Mouse (Mus musculus) small intestine, adult 2 months (tissue): Measurements from ENCODE around the gene Acbd5. TPM values are rescaled to one million over a fixed set of nuclear protein-coding genes. Genes with fewer than 3 reads are reported as not detected.

Experiments used
- H3K27ac ChIP-seq: fragments of 200-500 bp; 2 replicates; pipeline ENCODE4 v1.5.1; 2012; ENCODE audit warnings: low read depth, low read length, control low read depth, inconsistent platforms; ENCODE audit not compliant: insufficient read depth
- H3K27me3 ChIP-seq: fragments of 200-500 bp; 2 replicates; pipeline ENCODE4 v1.6.1; 2012; ENCODE audit warnings: mild to moderate bottlenecking, moderate library complexity, low read length, inconsistent platforms; ENCODE audit not compliant: control insufficient read depth, insufficient read depth
- H3K36me3 ChIP-seq: fragments of 200-500 bp; 2 replicates; pipeline ENCODE4 v1.6.1; 2012; ENCODE audit warnings: mild to moderate bottlenecking, low read length, control low read depth, inconsistent platforms; ENCODE audit not compliant: control insufficient read depth, insufficient read depth
- H3K4me1 ChIP-seq: fragments of 200-500 bp; 2 replicates; pipeline ENCODE4 v1.6.1; 2012; ENCODE audit warnings: low read length, inconsistent platforms, mixed read lengths; ENCODE audit not compliant: control insufficient read depth, insufficient read depth, insufficient read length
- H3K4me3 ChIP-seq: fragments of 200-500 bp; 2 replicates; pipeline ENCODE4 v1.5.1; 2012; ENCODE audit warnings: low read depth, mild to moderate bottlenecking, control low read depth, inconsistent platforms, low read length, moderate library complexity
- CTCF ChIP-seq: fragments of 200-500 bp; IDR thresholded peaks from 2 replicates; pipeline ENCODE4 v1.5.1; 2012; ENCODE audit warnings: low read depth, mild to moderate bottlenecking, control low read depth, inconsistent platforms, low read length, moderate library complexity, mixed read lengths; ENCODE audit not compliant: insufficient replicate concordance, insufficient read length; ENCODE audit errors: extremely low read depth
- POLR2A ChIP-seq: fragments of 200-500 bp; IDR thresholded peaks from 2 replicates; pipeline ENCODE4 v1.6.1; 2012; ENCODE audit warnings: low read depth, mild to moderate bottlenecking, control low read depth, inconsistent platforms, low read length, moderate library complexity
- whole genome bisulfite sequencing: fragments of 180-500 bp; shearing (Covaris S2); methylation state at CpG from one replicate; pipeline ENCODE4 v1.1.7; 2018; 5-methylcytosine and 5-hydroxymethylcytosine counted together
- polyA plus RNA-seq: library from polyadenylated mRNA; depleted of rRNA; stranded (reverse); fragments of >200 nt; gene quantifications from 2 replicates; pipeline ENCODE4 v1.2.3, GENCODE M21; 2012; rRNA removed

Acbd5 gene
- 4.3 and 7.8 TPM in 2 replicates for polyA plus RNA-seq

- H3K4me3 ChIP-seq = peak within 1 kb of the TSS; percentile 78
- H3K4me1 ChIP-seq = no peaks in the 10 kb centered on the region
- no peaks in the 10 kb centered on the region for H3K27me3 ChIP-seq
- H3K36me3 ChIP-seq = no peaks in the 10 kb centered on the region
- H3K27ac ChIP-seq = peak within 1 kb of the TSS; percentile 98
- no peak for TF ChIP-seq CTCF
- peak; percentile 93 for TF ChIP-seq POLR2A
- WGBS = 2% methylated on average over 34 of the region's 34 CpGs
These were observed at the start of gene Acbd5 for GRCm38 (mm10) chr2:23067552-23068369. Gene Acbd5, plus strand, starts transcription at chr2:23068167.

- peaks cover 8% of the 10 kb centered on the region for H3K4me1 ChIP-seq
- no peaks in the 10 kb centered on the region for H3K27me3 ChIP-seq
- no peaks in the 10 kb centered on the region for H3K36me3 ChIP-seq
- H3K4me3 ChIP-seq = no peak overlapping the region
- TF ChIP-seq CTCF (no peak), POLR2A (no peak)
- no peak overlapping the region for H3K27ac ChIP-seq
- WGBS = 86% methylated on average over 2 of the region's 2 CpGs
These were observed 48.8 kb upstream of the Acbd5 start for GRCm38 (mm10) chr2:23019170-23019569.

GRCm38 (mm10) chr2:23021320-23021719 is 46.6 kb upstream of the Acbd5 start:
- Histone ChIP-seq H3K27me3 (no peaks in the 10 kb centered on the region), H3K27ac (no peak overlapping the region), H3K36me3 (0 out of 2 replicates have a peak, but pooled peaks cover 1% of the 10 kb centered on the region), H3K4me3 (no peak overlapping the region), H3K4me1 (peaks cover 6% of the 10 kb centered on the region; the same call in 1 of the 2 replicates)
- TF ChIP-seq POLR2A = no peak
- no peak for TF ChIP-seq CTCF
- WGBS = 82% methylated on average over 4 of the region's 4 CpGs

DNA sequence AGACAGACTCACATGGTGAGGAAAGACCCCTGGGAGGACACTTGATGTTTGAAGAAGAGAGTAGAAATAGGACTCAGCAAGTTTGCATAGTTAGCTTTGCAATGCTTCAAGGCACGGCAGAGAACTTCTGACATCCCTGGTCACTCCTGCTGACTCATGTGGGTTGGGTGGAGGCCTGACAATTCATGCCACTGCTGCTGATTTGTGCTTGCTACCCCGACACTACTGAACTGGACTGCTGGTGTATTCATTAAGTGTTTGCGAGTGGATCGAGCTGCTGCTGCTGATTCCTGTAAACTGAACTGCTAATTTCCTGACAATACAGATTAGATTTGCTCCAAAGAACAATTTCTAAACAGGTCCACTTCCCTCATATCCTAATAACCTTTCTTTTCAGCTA is 46.2 kb upstream of the Acbd5 start:
- Histone ChIP-seq H3K27ac (no peak overlapping the region), H3K4me1 (peaks cover 6% of the 10 kb centered on the region; the same call in 1 of the 2 replicates), H3K36me3 (0 out of 2 replicates have a peak, but pooled peaks cover 1% of the 10 kb centered on the region), H3K4me3 (no peak overlapping the region), H3K27me3 (no peaks in the 10 kb centered on the region)
- TF ChIP-seq POLR2A = no peak
- WGBS = 25% methylated on average over 4 of the region's 4 CpGs

DNA sequence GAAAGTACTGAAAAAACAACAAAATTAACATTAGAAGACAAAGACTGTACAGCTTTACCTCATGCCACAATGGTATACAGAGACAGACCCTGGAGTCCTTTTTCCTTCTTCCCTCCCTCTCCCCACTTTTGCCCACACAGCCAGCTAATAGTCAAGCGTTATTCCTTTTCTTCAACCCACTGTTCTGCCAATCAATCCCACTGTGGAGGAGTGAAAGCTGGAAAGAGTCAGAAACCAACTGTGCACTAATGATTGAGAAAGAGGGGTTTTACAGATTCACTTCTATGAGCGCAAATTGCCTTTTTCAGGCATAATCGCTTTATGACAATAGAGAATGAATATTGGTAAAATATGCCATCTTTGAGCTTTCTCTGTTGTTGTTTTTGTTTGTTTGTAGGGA is 44.9 kb upstream of the Acbd5 start:
- Histone ChIP-seq H3K27ac (no peak overlapping the region), H3K27me3 (no peaks in the 10 kb centered on the region), H3K4me1 (peaks cover 6% of the 10 kb centered on the region; the same call in 1 of the 2 replicates), H3K36me3 (0 out of 2 replicates have a peak, but pooled peaks cover 1% of the 10 kb centered on the region), H3K4me3 (no peak overlapping the region)
- TF ChIP-seq POLR2A = no peak
- TF ChIP-seq CTCF = no peak
- 91% methylated on average over 3 of the region's 3 CpGs for WGBS

DNA sequence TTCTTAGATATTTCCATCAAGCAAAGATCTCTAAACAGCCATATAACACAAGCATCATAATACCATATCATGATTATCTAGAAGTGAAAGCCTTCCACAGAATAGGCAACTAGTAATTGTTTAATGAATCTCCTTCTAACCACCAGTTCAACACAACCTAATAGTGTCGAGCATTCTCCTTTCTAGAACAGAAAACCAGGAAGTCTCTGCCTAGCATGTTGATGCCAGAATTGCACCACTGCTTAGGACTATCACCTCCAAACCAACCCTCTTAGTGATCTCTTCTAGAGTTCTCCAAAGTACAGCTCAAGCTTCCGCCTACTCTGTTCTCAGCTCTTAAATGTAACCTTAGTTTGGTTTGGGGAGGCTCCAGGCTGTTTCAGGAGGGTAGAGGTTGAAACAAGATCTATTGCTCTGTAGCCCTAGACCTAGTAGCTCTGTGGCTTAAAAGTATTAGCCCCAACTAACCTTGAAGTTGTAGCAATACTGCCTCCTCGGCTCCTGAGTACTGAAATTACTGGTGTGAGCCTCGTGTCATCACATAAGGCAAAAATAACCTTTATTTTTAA is 44.2 kb upstream of the Acbd5 start:
- no peaks in the 10 kb centered on the region for H3K27me3 ChIP-seq
- 0 out of 2 replicates have a peak, but pooled peaks cover 1% of the 10 kb centered on the region for H3K36me3 ChIP-seq
- 79% methylated on average over 4 of the region's 4 CpGs for WGBS
- H3K4me3 ChIP-seq = no peak overlapping the region
- TF ChIP-seq CTCF = no peak
- TF ChIP-seq POLR2A = no peak
- peaks cover 6% of the 10 kb centered on the region; the same call in 1 of the 2 replicates for H3K4me1 ChIP-seq
- H3K27ac ChIP-seq = no peak overlapping the region

DNA sequence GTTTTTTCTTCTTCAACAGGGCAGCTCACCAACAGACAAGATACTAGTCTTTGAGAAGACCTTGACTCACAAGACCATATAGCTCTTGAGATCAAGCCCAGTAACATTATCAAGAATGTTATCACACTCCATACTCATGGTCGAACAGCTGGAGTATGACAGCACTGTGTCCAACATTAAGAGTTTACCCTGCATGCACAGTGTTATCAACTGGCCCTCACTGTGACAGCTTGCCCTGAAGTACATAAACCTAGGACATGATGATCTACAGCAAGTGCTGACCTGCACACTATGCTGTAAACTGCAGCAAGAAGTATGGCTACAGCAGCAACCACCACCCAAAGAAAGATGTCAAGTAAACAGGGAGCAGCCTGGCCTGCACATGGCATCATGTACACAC is 41.6 kb upstream of the Acbd5 start:
- peaks cover 4% of the 10 kb centered on the region; the same call in 1 of the 2 replicates for H3K4me1 ChIP-seq
- WGBS = 41% methylated on average over 1 of the region's 1 CpGs

More for the DNA sequence above, 41.6 kb upstream of the Acbd5 start:
- no peak overlapping the region for H3K4me3 ChIP-seq
- TF ChIP-seq POLR2A = no peak
- no peak for TF ChIP-seq CTCF
- no peaks in the 10 kb centered on the region for H3K27me3 ChIP-seq
- no peak overlapping the region for H3K27ac ChIP-seq
- peaks cover 6% of the 10 kb centered on the region for H3K36me3 ChIP-seq
